Mouse (Mus musculus) kidney, postnatal 25 days (tissue): ENCODE measurements around the gene Bzw2.

Experiments
- DNase-seq, 2 experiments: peaks; one replicate each; pipeline ENCODE4 v3.0.0; 2021; ENCODE audit warnings: mixed read lengths in 2 of 2

Bzw2 gene

DNA sequence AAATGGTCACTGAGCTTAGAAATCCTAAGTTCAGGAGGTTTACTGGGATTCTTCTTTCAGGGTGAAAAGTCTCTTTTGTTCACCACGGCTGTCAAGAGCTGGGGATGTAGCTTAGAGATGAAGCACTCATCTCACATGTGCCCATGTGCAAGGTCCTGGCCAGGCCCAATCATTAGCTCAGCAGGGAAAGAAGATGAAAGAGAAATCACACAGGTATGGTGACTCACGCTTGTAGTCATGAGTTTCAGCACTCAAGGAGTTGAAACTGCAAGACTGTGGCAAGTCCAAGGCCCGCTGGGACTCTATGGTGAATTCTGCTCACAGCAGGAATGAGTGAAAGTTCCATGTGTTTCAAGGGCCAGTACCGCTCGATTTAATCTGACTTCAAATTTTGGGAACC, 23.8 kb downstream of the Bzw2 start:
- no peak for DNase-seq

DNA sequence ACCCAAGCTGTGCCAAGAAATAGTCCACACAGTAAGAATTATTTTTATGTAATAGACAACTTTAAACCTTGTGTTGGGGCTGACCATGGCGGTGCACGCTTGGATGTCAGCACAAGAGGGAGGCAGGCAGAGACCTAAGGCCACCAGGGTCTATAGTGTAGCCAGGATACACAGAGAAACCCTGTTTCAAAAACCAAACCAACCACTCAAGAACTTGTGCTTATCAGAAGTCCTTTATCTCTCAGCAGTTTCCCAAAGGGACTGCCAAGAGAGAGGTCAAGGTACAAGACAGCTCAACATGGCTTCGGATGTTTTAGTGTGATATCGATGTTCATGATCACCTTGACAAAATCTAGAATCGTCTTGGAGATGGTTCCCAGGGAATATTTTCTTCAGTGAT, 24.3 kb downstream of the Bzw2 start:
- no peak for DNase-seq

DNA sequence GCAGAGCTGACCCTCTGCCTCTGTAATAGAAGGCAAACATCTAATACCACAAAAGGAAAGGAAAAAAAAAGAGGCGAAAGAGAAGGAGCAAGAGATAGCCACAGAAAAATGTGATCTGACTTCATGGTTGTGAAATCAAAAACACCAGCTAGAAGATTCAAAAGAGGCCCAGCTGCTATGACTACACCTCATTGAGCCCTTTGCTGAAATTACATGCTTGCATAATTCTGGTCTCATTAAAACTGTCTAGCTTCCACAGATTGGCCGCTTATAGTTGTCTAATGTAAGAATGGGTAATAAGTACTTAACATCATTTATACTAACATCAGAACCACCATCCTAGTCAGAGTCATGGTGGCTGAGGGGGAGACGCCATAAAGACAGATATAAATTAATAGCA, 25.2 kb downstream of the Bzw2 start:
- DNase-seq, result no peak

DNA sequence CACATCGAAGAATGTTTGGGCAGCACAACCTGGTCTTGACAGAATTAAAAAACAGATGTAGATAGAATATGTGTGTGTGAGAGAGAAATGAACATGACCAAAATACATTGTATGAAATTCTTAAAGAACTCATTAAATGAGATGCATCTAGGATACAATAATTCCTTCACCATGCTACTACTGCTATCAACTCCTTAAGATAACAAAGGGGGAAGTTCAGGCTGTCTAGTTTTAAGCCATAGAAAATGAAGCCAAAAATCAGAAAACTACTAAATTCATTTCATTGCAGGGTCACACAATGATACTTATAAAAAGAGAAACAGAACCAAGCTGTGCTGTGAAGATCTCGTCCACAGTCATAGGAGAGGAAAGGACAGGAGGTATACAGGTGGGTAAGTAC, 25.6 kb downstream of the Bzw2 start:
- DNase-seq, result no peak

DNA sequence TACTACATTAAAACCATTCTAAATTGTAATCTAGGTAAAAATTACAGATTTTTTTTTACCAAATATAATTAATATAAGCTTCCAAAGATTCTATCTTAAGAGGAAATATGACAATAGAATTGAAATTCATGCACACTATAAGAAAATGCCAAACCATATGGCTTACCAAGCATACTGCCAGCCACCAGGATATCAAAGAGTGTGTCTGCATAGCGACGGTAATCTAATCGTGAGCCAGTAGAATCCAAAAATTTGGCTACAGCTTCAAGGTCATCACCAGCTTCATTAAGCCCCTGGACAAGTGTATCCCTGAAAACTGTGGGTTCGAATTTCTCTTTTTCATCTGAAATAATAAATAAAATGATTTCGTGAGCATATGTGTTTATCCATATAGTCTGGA, 28.1 kb downstream of the Bzw2 start:
- DNase-seq, result no peak

DNA sequence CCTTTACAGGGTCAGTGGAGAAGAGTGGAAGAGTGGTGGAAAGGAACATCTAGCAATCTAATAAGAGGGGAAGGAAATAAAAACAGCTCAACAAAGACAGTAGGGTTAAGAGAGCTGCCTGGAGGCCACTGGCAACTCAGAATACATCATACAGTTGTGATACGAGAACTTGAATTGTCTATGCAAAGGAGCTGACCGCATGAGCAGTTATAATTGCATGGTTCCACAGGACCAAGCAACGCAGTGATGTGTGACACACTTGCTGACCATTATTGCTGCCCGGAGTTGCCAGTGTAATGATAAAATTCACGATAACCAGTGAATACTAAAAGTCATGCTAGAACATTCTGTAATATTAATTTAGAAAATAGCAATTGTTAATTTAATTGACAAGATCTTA, 31.8 kb downstream of the Bzw2 start:
- peak in 1 of 2 experiments; percentile 13 for DNase-seq

DNA sequence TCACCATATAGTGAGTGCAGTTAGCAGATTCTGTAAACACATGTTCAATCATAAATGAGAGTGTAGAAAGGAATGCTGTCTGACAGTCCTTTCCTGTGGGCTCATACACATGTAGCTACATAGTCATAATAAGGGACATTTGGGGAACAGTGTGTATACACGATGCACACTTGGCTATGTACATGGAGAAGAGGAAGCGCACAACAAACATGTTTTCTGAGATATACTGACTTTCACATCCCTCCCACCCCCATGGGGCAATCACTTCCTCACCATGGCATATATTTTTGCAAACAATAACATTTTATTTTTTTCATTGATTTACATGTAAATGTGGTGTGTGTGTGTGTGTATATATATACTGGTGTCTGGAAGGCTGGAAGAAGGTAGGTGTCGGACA, 38.6 kb downstream of the Bzw2 start:
- DNase-seq, result no peak

DNA sequence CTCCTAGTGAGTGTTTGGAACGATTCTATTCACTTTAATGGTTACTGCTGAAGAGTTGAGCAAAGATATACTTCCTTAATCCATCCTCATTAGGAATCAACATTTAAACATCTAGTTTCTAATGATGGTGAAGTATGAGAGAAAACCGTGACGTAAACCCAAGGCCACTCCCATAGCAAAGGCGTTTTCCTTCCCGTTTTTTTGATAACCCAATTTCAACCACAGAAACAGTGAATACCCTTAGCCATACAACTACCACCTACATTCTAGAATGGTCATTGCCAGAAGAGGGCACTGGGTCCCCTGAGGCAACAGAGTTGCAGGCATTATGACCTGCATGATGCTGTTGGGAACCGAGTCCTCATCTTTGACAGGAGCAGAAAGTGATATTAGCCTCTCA, 40.7 kb downstream of the Bzw2 start:
- DNase-seq, result no peak

DNA sequence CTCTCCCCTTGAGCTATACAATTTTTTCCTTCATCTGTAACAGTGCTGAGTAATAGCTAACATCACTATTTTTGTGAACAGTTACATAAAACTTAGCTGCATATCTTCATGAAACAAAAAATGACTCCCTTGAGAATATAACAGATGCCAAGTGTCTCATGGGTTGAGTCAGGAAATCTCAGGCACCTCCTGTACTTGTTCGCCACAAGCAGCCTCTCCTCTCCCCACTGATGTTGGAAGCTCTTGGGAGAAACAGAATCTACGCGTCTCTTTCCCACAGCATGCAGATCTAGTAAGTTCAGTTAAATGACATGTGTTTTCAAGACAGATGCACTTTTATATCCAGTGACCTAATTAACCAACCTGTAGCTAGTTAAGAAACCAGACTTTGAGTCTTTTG, 45.8 kb downstream of the Bzw2 start:
- no peak for DNase-seq

DNA sequence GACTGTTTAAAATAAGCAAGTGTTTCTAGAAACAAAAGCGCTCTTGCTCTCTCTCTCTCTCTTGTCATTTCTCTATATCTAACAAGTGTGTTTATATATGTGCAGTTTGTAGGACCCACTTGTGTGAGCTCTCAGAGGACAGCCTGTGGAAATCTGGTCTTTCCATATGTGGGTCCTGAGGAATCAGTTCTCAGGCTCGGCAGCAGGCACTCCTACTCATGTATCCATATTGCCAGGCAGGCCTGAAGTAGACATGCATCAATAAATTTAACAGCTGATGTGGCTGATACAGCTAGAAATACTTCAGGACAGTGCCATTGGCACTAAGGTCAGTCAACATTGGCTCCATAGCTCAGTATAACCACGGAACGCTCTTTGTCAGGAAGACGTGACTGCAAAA, 46.8 kb downstream of the Bzw2 start:
- no peak for DNase-seq

DNA sequence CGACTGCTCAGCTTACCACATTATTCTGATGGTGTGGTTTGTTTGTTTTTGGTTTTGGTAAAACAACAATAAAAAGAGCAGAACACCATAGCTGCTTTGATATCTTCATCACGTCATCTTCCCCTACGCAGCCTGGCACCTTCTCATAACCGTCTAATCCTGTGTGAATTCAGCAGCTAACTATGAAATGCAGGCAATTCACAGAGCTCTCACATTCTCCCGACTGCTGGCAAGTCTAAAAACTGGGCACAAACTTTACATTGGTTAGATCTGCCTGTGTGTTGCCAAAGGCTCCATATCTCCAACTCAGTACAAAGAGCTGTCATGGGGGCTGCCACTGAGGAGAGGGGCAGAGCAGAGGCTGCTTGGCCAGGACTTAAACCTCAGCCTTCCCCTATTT, 47.4 kb downstream of the Bzw2 start:
- no peak for DNase-seq

DNA sequence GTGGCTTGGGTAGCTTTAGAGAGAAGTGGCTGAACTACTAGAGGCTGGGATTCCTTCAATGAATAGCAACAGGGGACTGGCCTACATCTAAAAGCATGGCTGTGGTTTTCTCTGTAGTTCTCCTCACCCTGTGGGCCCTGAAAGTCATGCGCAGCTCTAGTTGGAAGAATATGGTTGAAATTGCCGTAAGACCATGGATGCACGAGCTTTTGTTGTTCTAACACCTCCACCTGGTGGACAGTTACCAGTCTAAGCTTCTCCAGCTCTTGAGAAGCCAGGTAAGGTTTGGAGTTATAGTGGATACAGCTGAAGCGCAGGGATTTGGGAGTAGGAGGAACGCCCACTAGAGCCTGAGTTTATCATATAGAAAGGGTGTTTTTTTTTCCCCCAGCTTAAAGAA, 49.4 kb downstream of the Bzw2 start:
- DNase-seq, result no peak

DNA sequence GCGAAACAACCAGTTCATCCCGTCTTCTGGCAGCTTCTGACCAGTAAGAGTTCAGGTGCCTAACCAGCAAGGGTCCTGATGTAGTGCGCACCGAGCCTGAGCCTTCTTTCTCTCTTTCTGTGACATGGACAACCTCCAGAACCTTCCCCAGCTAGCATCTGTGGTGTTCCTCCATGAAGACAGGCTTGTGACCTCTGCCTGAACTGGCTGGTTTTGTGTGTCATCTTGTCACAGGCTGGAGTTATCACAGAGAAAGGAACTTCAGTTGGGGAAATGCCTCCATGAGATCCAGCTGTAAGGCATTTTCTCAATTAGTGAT, 54.3 kb downstream of the Bzw2 start:
- DNase-seq, result no peak

DNA sequence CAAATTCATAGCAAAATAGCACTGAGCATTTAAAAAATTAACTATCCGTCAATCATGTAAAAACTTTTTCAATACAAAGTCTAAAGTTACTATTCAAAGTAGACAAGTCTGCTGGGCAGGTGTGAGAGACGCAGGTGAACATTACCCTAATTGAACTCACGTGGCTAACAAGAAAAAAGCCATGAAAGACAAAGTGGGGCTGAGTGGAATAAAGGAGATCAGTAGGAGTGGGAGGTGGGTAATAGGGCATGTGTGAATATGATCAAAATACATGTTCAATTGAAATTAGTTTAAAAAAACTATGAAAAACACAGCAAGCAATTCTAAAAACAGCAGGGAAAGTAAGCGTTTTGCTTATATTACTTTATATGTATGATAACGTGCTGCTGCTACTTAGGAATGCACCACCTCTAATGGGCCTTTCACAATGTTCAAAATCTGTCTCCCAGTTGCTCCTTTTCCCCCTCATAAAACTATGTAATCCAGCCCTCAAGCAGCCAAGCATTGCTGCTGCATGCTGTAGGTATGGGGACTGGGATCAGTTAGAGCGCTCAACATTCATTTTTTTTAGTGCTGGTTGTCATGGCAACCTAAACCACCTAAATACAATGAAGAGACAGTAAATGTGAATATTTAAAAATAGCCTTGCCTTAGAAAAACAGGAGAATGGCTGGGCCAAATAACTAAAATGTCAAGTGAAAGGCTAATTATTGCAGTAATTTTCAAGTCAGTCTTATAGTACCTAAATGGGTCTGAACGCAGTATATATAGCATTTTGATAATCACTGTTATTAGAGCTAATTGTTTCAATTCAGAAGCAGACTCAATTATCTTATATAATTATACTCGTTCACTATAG, 54.9 kb downstream of the Bzw2 start:
- no peak for DNase-seq

DNA sequence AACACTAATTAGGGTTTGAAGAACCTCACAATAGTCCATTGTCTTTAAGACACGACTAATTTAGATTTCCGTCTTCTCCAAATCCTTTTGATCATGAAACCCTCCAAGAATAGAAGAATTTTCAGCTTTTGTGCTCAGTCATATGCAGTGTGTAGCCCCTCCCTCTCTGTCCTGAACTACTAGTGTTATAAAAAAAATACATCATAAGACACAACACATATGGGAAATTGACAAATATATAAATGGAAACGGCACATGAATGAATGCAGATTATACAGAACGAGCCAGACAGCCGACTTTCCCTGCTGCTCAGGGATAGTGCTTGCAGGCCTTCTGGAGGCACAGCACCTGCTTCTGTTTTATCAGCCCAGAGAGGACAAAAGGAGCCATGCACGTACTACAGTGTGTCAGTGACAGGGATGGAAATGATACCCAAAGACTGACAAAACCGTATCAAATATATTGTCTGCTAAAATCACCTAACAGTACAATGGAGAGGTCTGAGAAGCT, 62.5 kb downstream of the Bzw2 start:
- DNase-seq, result no peak

DNA sequence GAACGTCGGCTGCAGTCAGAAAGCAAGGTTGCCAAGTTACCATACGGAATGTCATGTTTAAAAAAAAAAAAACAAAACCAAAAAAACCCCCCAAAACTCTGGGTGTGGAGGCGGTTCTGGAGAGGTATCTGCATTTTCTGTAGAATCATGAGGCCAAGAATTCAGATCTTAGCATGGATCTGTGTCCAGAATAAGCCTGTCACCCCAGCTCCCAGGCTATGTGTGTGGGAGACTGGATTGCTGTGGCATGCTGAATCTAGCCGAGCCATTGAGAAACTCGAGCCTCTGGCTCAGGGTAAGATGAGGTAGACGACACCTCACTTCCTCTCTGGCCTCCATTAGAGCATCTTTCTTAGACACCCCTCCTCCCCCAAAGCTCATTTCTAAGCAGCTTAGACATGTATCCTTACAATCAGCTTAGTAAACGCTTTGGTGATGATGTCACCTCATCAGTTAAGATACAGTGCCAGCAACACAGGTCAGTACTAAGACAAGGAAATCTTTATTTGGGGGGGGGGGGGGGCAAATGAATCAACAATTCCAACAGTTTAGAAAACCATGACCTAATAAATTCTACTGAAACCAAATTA, 64.7 kb downstream of the Bzw2 start:
- DNase-seq, result no peak

DNA sequence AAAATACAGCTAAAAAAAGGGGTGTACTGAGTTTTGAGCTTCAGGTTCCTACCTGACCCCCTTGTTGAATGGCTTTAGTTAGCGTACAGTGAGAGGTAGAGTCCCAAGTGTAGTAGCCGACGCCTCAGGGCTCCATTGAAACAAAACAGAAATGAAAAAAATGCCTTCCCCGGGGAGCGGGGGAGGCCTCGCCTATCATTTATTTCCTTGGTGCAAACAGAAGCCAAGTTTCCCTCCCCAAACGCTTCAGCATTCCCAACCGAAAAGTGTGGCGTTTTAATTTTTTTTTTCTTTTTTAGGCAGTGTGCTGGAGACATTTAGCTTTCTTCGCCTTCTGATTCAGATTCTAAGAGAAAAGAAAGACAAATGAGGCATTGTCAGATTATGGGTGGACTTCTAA, 65.9 kb downstream of the Bzw2 start:
- DNase-seq, result no peak

DNA sequence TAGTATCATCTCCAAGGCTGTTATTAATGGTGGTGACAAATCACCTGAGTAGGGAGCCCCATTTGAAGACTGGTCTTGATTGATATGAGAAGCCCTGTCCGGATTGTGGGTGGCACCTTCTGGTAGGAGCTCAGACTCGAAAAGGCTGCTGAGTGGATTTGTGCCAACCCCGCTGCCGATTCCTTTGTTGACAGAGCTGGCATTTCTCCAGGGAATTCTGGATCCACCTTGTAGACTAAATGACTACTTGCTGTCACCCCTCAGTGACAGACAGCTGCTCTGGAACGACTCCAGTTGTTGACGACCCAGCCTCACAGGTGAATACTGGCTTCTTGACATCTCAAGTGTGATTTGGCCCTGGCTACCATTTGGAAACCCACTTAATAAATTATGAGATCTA, 68.7 kb downstream of the Bzw2 start:
- peak in 1 of 2 experiments; percentile 10 for DNase-seq

DNA sequence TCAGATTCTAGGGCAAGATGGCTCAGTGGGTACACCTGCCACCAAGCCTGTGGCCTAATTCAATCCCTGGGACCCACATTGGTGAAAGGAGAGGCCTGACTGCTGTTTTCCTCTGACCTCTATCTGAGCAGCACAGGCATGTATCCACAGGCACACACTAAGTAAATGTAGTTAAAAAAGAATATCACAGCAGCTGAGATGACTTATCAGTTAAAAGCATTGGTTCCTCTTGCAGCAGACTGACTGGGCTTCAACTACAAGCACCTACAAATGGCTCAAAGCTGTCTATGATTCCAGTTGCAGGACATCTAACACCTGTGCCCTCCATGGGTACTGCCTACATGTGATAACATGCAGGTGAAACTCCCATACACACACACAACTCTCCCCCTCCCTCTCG, 69.1 kb downstream of the Bzw2 start:
- DNase-seq, result no peak

DNA sequence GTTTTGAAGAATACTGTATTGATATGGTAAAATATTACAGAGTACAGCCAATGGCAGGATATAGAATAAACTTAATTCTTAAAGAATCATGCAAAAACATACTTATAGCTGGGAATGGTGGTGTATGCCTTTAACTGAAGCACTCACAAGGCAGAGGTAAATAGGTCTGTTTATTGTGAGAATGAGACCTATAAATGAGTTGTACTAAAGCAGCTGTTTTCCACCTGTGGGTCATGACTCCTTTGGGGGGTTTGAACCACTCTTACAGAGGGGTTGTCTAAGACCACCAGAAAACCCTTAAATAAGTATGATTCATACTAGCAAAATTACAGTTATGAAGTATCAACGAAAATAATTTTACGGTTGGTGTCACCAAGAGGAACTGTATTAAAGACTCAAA, 72.5 kb downstream of the Bzw2 start:
- no peak for DNase-seq

DNA sequence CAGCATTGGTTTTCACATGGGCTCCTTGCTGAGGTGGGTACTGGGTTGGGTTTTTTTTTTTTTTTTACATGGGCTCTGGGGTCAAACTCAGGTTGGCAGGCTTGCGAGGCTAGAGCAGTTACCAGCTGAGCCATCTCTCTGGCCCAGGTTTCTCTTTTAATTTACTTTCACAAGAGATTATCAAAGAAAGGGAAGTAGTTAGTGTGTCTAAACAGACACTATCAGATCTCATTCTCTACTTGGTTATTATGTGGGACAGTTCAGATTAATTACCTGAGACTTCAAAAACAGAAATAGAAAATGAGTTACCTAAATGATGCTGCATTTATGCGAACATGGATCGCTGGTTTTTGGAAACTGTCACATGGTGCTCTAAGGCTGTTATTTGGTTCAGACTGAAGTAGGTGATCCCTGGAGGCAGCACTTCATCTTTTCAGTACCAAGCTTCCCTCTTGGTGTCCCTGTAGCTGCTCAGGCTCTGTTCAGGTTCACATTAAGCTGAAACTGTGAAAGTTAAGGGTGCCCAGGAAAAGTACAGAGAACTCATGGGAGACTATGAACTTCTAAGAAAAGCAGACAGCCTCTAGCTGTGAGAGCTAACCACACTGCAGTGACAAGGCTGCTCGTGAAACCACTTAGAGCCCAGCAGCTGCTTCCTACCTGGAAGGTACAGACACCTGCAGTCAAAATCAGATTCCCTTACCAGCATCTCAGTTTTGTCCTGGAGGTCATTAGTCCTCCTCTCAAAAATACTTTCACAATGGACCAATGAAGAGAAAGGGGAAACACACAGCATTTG, 79.6 kb downstream of the Bzw2 start:
- no peak for DNase-seq

DNA sequence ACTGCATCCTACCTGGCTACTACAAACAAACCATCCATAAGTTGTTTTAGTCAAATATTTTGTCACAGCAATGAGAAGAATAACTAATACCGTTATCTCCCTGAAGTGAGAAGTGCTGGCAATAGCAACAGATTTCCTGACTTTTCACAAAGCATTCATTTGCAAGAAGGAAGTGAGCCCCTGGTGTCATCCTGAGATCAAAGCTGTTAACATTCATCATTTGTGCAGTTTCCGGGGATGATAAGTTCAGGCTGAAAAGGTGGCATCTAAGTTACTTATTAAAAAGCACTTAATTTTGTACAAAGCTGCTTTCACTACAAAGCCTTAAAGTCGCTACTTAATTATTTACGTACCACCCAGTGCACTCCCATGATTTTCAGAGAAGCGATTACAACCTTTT, 85.0 kb downstream of the Bzw2 start:
- no peak for DNase-seq

DNA sequence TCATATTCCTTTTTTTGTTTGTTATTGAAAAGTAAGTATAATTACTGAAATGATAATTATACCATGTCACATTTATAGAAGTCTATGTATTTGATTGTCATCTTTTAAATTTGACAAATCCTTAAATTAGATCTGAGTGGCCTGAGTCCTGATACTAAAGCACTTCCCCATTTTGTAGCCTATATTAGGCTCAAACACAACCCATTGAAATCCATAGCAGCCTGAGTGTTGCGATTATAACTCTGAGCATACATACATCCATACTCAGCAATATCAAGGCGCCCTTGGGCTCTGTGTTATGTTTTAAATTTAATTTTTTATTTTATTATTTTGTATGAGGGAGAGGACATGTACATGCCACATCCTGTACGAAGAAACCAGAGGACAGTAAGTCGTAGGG, 87.6 kb downstream of the Bzw2 start:
- no peak for DNase-seq

DNA sequence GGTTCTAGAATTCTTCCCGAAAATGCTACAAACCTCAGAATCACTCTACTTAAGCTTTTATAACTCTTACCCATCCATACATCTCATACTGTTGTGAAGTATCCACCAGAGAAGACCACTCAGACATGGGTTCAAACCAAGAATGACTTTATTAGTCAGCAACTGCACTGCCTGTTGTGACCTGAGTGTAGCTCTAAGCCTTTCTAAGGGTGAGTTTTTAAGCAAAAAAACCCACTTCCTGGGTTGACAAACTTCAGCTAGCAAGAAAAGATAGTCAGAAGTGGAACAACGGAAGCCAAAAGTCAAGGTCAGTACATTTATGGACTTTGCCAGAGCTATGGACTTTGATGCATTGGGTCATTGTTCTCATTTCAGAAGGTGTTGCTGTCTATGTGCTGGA, 90.3 kb downstream of the Bzw2 start:
- no peak for DNase-seq
